Mouse (Mus musculus): Measurements from ENCODE around the gene Stx6. TPM values are rescaled to one million over a fixed set of nuclear protein-coding genes. Genes with fewer than 3 reads are reported as not detected.

The Stx6 gene
- polyA plus RNA-seq, 1 experiment = 115 TPM

DNA sequence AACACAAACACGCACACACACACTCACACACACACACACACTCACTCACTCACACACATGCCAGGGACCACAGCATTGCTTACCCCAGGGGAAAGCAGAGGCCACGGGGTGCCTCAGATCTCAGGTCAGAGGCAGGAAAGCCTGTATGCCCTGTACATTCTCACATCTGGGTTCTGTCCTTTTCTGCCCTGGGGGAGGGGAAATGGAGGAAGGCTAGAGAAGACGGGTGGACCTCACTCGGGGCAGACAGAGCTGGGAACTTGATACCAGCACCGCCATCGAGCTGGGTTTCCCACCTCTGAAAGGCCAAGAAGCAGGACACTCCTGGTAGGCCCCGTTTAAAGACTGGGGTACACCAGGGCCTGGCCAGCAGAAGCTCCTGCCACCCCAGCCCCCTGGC, 52.5 kb downstream of the Stx6 start:
- TF ChIP-seq POLR2A (IDR thresholded peaks at IDR 0.05; ENCODE audit: borderline replicate concordance, extremely low read depth, insufficient read depth, insufficient read length, poor library complexity, severe bottlenecking) (no peak), CTCF (IDR thresholded peaks at IDR 0.05; ENCODE audit: borderline replicate concordance, extremely low read depth, insufficient read depth, insufficient read length) (no peak)
- no peak for DNase-seq (ENCODE audit: low read depth)

DNA sequence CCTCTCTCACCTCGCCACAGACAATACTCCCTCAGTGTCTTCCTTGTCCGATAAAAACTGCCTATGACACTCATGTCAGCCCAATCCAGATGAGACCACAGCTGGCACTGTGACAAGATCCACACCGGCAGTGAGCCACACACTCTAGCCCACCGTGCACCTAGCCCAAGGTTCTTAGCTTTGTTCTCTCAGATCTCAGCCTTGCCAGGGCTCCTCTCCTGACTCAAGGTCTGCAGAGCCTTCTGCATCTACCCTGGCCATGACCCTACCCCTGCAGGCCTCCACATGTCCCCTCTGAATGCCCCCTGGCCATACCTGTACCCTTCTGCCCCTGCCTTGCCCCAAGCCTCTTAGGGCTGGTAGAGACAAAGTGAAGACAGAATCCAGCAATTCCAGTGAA, 53.6 kb downstream of the Stx6 start:
- no peak for DNase-seq (ENCODE audit: low read depth)
- TF ChIP-seq CTCF (IDR thresholded peaks at IDR 0.05; ENCODE audit: borderline replicate concordance, extremely low read depth, insufficient read depth, insufficient read length) (no peak), POLR2A (IDR thresholded peaks at IDR 0.05; ENCODE audit: borderline replicate concordance, extremely low read depth, insufficient read depth, insufficient read length, poor library complexity, severe bottlenecking) (no peak)

- TF ChIP-seq POLR2A (IDR thresholded peaks at IDR 0.05; ENCODE audit: borderline replicate concordance, extremely low read depth, insufficient read depth, insufficient read length, poor library complexity, severe bottlenecking) (no peak), CTCF (IDR thresholded peaks at IDR 0.05; ENCODE audit: borderline replicate concordance, extremely low read depth, insufficient read depth, insufficient read length) (no peak)
Observed at GRCm38 (mm10) chr1:155212493-155212892, 54.0 kb downstream of the Stx6 start.

GRCm38 (mm10) chr1:155212936-155213774, 54.6 kb downstream of the Stx6 start:
- TF ChIP-seq CTCF (IDR thresholded peaks at IDR 0.05; ENCODE audit: borderline replicate concordance, extremely low read depth, insufficient read depth, insufficient read length) = no peak
- no peak for TF ChIP-seq POLR2A (IDR thresholded peaks at IDR 0.05; ENCODE audit: borderline replicate concordance, extremely low read depth, insufficient read depth, insufficient read length, poor library complexity, severe bottlenecking)
- peak; percentile 73 for DNase-seq (ENCODE audit: low read depth)

More at GRCm38 (mm10) chr1:155212493-155212892, 54.0 kb downstream of the Stx6 start:
- DNase-seq (ENCODE audit: low read depth) = peak; percentile 83

DNA sequence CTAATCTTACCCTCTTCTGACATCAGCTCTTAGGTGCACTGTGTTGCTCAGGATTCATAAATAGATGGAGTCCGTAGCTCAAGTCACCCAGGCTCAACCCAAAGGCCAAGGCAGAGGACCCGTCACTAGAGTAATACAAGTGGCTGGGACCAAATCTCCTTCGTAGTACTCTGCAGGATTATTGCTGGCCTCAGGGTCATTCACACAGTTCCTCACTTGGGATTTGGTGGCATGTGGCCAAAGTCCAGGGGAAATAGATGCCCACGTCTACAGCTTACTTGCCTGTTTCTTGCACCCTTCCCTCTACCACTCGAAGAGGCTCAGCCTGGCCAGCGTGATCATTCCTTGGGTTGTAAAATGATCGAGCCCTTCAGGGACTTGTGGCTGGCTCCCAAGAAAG, 55.4 kb downstream of the Stx6 start:
- DNase-seq (ENCODE audit: low read depth) = no peak
- TF ChIP-seq CTCF (IDR thresholded peaks at IDR 0.05; ENCODE audit: borderline replicate concordance, extremely low read depth, insufficient read depth, insufficient read length) (no peak), POLR2A (IDR thresholded peaks at IDR 0.05; ENCODE audit: borderline replicate concordance, extremely low read depth, insufficient read depth, insufficient read length, poor library complexity, severe bottlenecking) (no peak)

DNA sequence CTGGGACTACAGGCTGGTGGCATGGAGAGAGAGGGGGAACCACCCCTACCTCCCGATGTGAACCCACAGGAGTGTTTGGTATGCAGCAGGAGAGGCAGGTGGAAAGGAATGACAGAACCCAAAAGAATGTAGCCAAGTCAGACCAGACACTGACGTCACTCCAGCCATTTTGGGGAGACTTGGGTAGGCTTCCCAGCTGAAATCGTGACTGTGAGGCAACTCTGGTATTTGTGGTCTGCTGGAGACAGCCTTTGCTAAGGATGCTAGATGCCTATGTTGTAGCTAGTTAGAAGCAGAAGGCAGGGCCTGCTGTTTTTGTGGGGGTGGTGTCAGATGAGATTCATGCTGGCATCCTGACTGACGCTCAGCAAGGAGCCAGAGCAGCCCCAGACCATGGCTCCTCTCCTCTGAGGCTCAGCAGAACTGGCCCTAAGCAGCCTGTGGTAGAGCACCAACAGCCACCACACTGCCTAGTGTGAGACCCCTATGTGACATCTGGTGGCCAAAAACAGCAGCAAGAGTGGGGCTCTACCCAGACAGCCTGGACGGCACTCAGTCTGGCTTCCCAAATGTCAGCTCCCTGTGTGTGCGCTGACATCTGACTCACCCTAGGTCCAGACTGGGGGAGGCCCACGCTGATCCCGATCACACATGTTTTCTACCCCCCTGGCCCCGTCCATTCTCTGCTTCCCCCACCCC, 56.7 kb downstream of the Stx6 start:
- no peak for DNase-seq (ENCODE audit: low read depth)

DNA sequence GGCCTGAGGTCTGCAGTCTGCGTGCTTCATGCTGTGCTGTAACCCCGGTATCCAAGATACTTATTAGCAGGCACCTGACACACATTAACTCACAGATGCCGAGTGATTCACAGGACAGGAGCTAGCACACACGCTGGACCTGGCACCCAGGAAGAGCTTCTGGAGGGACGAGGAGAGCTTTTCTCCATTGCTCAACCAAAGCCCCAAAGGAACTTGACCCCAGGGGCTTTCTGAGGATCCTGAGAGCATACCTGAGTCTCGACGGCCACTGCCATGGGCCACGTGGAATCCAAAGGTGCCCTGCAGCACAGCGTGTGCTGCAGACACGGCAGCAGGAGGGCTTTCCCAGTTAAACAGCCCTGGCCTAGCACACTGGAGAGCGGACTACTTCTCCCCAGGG, 57.8 kb downstream of the Stx6 start:
- DNase-seq (ENCODE audit: low read depth) = no peak
- no peak for TF ChIP-seq CTCF (IDR thresholded peaks at IDR 0.05; ENCODE audit: borderline replicate concordance, extremely low read depth, insufficient read depth, insufficient read length)
- no peak for TF ChIP-seq POLR2A (IDR thresholded peaks at IDR 0.05; ENCODE audit: borderline replicate concordance, extremely low read depth, insufficient read depth, insufficient read length, poor library complexity, severe bottlenecking)

More for the DNA sequence above, 56.7 kb downstream of the Stx6 start:
- TF ChIP-seq POLR2A (IDR thresholded peaks at IDR 0.05; ENCODE audit: borderline replicate concordance, extremely low read depth, insufficient read depth, insufficient read length, poor library complexity, severe bottlenecking) = no peak
- TF ChIP-seq CTCF (IDR thresholded peaks at IDR 0.05; ENCODE audit: borderline replicate concordance, extremely low read depth, insufficient read depth, insufficient read length) = peak; percentile 41; the same call in 1 of the 2 replicates

- TF ChIP-seq CTCF (IDR thresholded peaks at IDR 0.05; ENCODE audit: borderline replicate concordance, extremely low read depth, insufficient read depth, insufficient read length) (no peak), POLR2A (IDR thresholded peaks at IDR 0.05; ENCODE audit: borderline replicate concordance, extremely low read depth, insufficient read depth, insufficient read length, poor library complexity, severe bottlenecking) (no peak)
- DNase-seq (ENCODE audit: low read depth) = no peak
Observed at GRCm38 (mm10) chr1:155216844-155217243, 58.3 kb downstream of the Stx6 start.

DNA sequence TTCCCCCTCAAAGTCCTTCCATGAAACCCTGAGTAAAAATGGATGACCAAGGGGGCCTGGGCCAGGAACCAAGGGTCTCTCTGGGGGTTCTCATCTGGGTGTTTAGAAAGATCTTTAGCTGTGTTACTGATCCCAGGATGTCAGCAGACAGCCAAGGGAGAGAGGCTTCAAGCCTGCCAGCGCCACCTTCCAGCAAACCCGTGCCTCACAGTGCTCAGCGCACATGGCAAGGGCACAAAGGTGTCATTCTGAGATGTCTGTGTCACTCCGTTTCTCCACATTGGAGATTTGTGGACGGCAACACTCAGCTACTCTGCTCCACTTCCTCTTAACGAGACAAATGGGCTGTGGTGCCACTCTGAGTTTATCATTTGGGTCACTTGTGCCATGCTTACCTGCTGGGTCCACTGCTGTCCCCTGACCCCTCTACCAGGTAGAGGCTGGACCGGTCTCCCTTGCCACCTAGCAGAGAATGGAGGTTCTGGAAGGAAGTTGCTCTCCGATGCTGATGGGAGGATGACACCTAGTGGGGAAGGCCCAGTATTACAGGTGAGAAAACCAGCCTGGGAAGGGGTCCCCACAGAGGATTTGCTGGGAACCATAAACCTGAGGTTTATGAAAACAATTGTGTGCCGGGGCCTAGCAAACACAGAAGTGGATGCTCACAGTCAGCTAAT, 59.5 kb downstream of the Stx6 start:
- TF ChIP-seq CTCF (IDR thresholded peaks at IDR 0.05; ENCODE audit: borderline replicate concordance, extremely low read depth, insufficient read depth, insufficient read length) (peak; percentile 81; the same call in 1 of the 2 replicates), POLR2A (IDR thresholded peaks at IDR 0.05; ENCODE audit: borderline replicate concordance, extremely low read depth, insufficient read depth, insufficient read length, poor library complexity, severe bottlenecking) (no peak)
- DNase-seq (ENCODE audit: low read depth) = peak; percentile 75

- no peak for DNase-seq (ENCODE audit: low read depth)
- TF ChIP-seq POLR2A (IDR thresholded peaks at IDR 0.05; ENCODE audit: borderline replicate concordance, extremely low read depth, insufficient read depth, insufficient read length, poor library complexity, severe bottlenecking) (no peak), CTCF (IDR thresholded peaks at IDR 0.05; ENCODE audit: borderline replicate concordance, extremely low read depth, insufficient read depth, insufficient read length) (no peak)
Observed at GRCm38 (mm10) chr1:155218924-155219323, 60.4 kb downstream of the Stx6 start.

DNA sequence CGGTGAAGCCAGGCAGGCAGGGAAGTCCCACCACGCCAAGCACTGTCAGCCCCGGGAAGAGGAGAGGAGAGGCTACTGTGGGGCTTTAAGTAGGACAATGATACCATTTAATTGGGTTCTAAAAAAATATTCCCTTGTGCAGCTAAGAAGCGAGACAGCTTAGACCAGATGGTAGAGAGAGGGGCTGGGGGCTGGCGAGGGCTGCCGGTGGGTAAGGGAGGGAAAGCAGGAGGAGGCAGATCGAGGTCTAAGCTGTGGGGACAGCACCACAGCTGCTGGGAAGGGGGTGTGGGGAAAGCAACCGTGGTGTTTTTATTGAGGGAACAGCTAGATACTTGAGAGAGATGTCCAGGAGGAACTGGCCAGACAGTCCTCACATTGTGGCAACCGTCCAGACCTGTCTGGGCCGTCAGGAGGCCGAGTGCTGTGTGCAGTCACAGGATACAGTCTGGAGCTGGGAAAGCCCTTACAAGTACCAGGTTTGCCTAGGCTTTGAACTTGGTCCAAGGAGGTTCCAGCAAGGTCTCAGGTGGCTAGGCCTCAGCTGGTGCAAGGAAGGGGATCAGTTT, 63.7 kb downstream of the Stx6 start:
- peak; percentile 74 for DNase-seq (ENCODE audit: low read depth)
- TF ChIP-seq POLR2A (IDR thresholded peaks at IDR 0.05; ENCODE audit: borderline replicate concordance, extremely low read depth, insufficient read depth, insufficient read length, poor library complexity, severe bottlenecking) (no peak), CTCF (IDR thresholded peaks at IDR 0.05; ENCODE audit: borderline replicate concordance, extremely low read depth, insufficient read depth, insufficient read length) (no peak)
